Mouse (Mus musculus) urinary bladder, postnatal 4 days (tissue): Measurements from ENCODE around the gene Srp9.
"Not testable (repeated sequence)": the region's sequence is repeated elsewhere in the genome, so short reads cannot be mapped to it uniquely, and the experiment has no call there.

Source experiments
- DNase-seq, 2 experiments: peaks; one replicate each; pipeline ENCODE4 v3.0.0; 2021 to 2022; ENCODE audit warnings: low spot score in 2 of 2

Gene Srp9

GRCm38 (mm10) chr1:182145546-182145945 is 21.0 kb downstream of the Srp9 start:
- no peak for DNase-seq

GRCm38 (mm10) chr1:182148864-182149514 is 24.5 kb downstream of the Srp9 start:
- DNase-seq: no peak

GRCm38 (mm10) chr1:182149966-182150365 is 25.4 kb downstream of the Srp9 start:
- DNase-seq: no peak

GRCm38 (mm10) chr1:182157734-182158133 is 33.2 kb downstream of the Srp9 start:
- DNase-seq: no peak

GRCm38 (mm10) chr1:182159575-182159974 is 35.0 kb downstream of the Srp9 start:
- no peak for DNase-seq

- no peak for DNase-seq
These were observed 38.4 kb downstream of the Srp9 start for GRCm38 (mm10) chr1:182162951-182163350.

GRCm38 (mm10) chr1:182164386-182164785 is 39.8 kb downstream of the Srp9 start, which contains the start of gene Vmn1r1:
Gene Vmn1r1, minus strand, starts transcription at chr1:182164486.
- DNase-seq: no peak

- DNase-seq: not testable (repeated sequence)
These were observed 45.7 kb downstream of the Srp9 start for GRCm38 (mm10) chr1:182170206-182170605.

GRCm38 (mm10) chr1:182176985-182177384 is 52.4 kb downstream of the Srp9 start:
- not testable (repeated sequence) for DNase-seq

- DNase-seq: no peak
These were observed 57.1 kb downstream of the Srp9 start for GRCm38 (mm10) chr1:182181456-182182305.
